In the genomic region with DNA sequence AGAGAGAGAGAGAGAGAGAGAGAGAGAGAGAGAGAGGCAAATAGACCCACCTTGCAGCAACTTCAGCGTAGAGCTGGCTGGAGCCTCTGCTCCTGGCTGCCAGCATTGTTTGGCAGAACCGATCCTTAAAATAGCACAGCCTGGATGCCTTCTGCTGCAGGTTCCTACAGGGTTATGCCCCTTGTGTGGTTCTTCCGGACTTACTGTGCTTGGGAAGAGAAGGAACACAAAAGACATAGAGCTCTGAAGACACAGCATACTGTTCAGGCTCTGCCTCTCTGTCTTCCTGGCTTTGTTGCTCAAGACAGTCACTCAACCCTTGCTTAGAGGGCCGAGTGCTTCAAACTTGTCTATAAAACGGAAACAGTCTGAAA, we compare ENCODE assay signal across 16 mouse cellular contexts.
DNase-seq lines count a peak whose midpoint lies in the region; ATAC-seq lines count a peak whose summit lies in the region.
"Had no signal": no experiment of that assay in that cellular context is flagged by ENCODE, and none has a peak within 500 bp of the region (broad histone marks: within the 10 kb centered on the region; RNA-seq: fewer than 3 reads in every experiment).

No protein-coding gene starts in this region.

- intact Hi-C loops in gastrocnemius, postnatal 14 days (cut with DNase I; ENCODE audit: low total_unique reads): no loop called here

- no peak overlapping the region for H3K4me2 ChIP-seq in forebrain, embryonic 13.5 days
- peak overlapping the region; percentile 35 for H3K4me2 ChIP-seq in heart, embryonic 15.5 days
- H3K4me2 ChIP-seq: hindbrain, embryonic 12.5 days; liver, embryonic 11.5 days; neural tube, embryonic 13.5 days had no signal

- 0 out of 2 replicates have a peak, but pooled peaks cover 3% of the 10 kb centered on the region for H3K4me1 ChIP-seq in forebrain, embryonic 10.5 days
- no peaks in the 10 kb centered on the region for H3K4me1 ChIP-seq in forebrain, embryonic 13.5 days
- peaks cover 20% of the 10 kb centered on the region for H3K4me1 ChIP-seq in heart, embryonic 15.5 days (replicated peaks)
- H3K4me1 ChIP-seq: hindbrain, embryonic 12.5 days; neural tube, embryonic 13.5 days had no signal

- H3K9me3 ChIP-seq in forebrain, embryonic 10.5 days: no peaks in the 10 kb centered on the region
- H3K9me3 ChIP-seq in forebrain, embryonic 13.5 days (replicated peaks): no peaks in the 10 kb centered on the region
- no peaks in the 10 kb centered on the region for H3K9me3 ChIP-seq in heart, embryonic 15.5 days (replicated peaks)
- H3K9me3 ChIP-seq: hindbrain, embryonic 12.5 days; neural tube, embryonic 13.5 days had no signal

- no peak overlapping the region for H3K9ac ChIP-seq in forebrain, embryonic 13.5 days
- no peak overlapping the region for H3K9ac ChIP-seq in heart, embryonic 15.5 days
- H3K9ac ChIP-seq: hindbrain, embryonic 12.5 days; neural tube, embryonic 13.5 days had no signal

- ATAC-seq in forebrain, embryonic 13.5 days: no peak
- ATAC-seq in heart, embryonic 15.5 days (replicated peaks; ENCODE audit: insufficient number of reproducible peaks, insufficient read depth, low FRiP score, low read depth): peak; percentile 75
- ATAC-seq: midbrain, embryonic 16.5 days had no signal

- WGBS in forebrain, embryonic 10.5 days: 83% methylated on average over 5 of the region's 5 CpGs
- 74% methylated on average over 5 of the region's 5 CpGs for WGBS in forebrain, embryonic 13.5 days
- WGBS in heart, embryonic 15.5 days: 24% methylated on average over 5 of the region's 5 CpGs

- no peaks in the 10 kb centered on the region for H3K36me3 ChIP-seq in forebrain, embryonic 10.5 days (replicated peaks)
- no peaks in the 10 kb centered on the region for H3K36me3 ChIP-seq in forebrain, embryonic 13.5 days (ENCODE audit: poor library complexity, severe bottlenecking)
- no peaks in the 10 kb centered on the region for H3K36me3 ChIP-seq in heart, embryonic 15.5 days
- H3K36me3 ChIP-seq: hindbrain, embryonic 12.5 days; neural tube, embryonic 13.5 days had no signal

- peaks cover 5% of the 10 kb centered on the region; the same call in 1 of the 2 replicates for H3K27me3 ChIP-seq in forebrain, embryonic 10.5 days (ENCODE audit: poor library complexity, severe bottlenecking)
- H3K27me3 ChIP-seq in forebrain, embryonic 13.5 days: no peaks in the 10 kb centered on the region
- H3K27me3 ChIP-seq in heart, embryonic 15.5 days: no peaks in the 10 kb centered on the region
- H3K27me3 ChIP-seq: hindbrain, embryonic 12.5 days; neural tube, embryonic 13.5 days had no signal

- peak; percentile 11 for DNase-seq in forebrain, embryonic 10.5 days (ENCODE audit: extremely low spot score, low spot score)
- peak; percentile 65 for DNase-seq in cerebellum, adult 11 months
- DNase-seq in cerebellum, postnatal 25 days: peak; percentile 71 to 75
- DNase-seq in urinary bladder, postnatal 4 days (ENCODE audit: low spot score in 2 of 2): no peak
- DNase-seq in gastrocnemius, postnatal 14 days: no peak
- DNase-seq in thymus, postnatal 36 days: no peak
- DNase-seq: B cell, adult 2 months; kidney, adult 8-10 months; thymus, adult 2 months had no signal

- no peak overlapping the region for H3K4me3 ChIP-seq in forebrain, embryonic 10.5 days
- no peak overlapping the region for H3K4me3 ChIP-seq in forebrain, embryonic 13.5 days
- no peak overlapping the region for H3K4me3 ChIP-seq in heart, embryonic 15.5 days
- H3K4me3 ChIP-seq: hindbrain, embryonic 12.5 days; neural tube, embryonic 13.5 days had no signal

- no peak overlapping the region for H3K27ac ChIP-seq in forebrain, embryonic 10.5 days
- H3K27ac ChIP-seq in forebrain, embryonic 13.5 days: no peak overlapping the region
- H3K27ac ChIP-seq in heart, embryonic 15.5 days: peak overlapping the region; percentile 89
- H3K27ac ChIP-seq: gastrocnemius, adult 2 months; hindbrain, embryonic 12.5 days; neural tube, embryonic 13.5 days had no signal

Comparison
In these comparisons a context has a peak if more than half of its experiments do, and no peak if none do; other contexts are left out.
1. DNase-seq: peak in forebrain, embryonic 10.5 days (single experiment), cerebellum, adult 11 months (single experiment) and cerebellum, postnatal 25 days (2 of 2); none in urinary bladder, postnatal 4 days (0 of 2), gastrocnemius, postnatal 14 days (single experiment) and thymus, postnatal 36 days (0 of 2).